Mouse (Mus musculus): ENCODE measurements at regions not wholly inside any gene's neighbourhood (a gene's known extent, or its start where the extent isn't known, plus 50 kb on each side); places are given as distances from the start of the nearest gene placed in this dataset.

DNA sequence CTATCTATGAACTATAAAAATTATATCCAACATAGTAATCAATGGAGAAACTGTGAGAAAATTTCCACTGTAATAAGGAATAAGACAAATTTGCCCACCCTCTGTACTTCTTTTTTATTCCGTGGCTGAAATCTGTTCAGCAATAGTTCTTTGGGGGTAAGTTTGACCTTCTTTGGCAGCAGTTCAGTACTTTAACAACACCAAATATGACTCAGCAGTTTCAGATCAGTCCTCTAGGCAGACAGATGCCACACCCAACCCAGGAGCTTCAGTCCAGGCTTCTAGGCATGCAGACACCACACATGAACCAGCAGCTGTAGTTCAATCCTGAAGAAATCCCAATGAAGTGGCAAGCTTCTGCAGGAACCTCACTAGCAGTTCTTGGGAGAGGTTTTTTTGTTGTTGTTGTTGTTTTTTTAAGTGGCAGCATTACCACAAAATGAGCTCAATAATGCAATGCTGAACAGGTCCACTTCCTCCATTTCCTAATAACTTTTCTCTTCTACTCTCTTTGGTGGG, 88.6 kb upstream of the Adamts9 start:
- DNase-seq (ENCODE audit: low read depth) = no peak

DNA sequence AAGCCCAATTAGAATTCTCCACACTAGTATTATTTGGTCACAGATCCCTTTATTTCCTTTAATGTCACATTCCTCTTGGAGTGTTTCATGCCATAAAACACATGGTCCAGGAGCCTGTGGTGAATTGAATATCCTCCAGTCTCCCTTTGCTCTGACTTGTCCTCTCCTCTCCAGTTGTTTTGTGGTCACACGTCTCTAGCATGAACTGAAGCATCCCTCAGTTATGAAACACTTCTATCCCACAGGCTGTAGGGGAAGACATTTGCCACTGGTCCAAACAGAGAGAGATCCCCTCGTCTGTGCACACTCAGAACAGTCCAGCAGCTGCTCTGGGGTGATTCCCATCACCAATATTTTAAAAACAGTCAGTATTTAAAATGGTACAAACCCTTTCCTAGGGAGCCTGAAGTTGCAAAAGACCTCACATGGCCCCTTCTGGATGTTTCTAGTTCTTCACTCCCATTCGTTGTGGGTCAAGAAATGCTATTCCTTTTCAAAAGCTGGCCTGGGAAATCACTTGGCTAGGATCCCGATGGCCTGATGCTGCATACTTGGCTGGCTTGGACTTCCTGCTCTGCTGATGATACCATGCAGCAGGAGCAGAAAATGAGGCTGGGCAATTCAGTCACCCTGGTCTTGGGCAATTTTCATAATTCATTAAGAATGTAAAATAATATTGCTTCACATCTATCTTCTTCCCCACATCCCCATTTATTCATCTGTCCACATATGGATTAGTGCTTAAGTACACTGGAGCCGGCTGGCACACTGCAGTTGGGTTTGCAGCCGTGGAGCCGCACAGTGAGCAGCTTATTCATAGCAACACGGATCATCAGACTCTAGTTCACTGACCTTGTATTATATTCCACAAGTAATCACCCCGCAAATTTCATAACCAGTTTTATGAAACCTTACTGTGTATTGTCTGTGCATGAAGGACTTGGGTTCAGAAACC, 83.1 kb upstream of the Adamts9 start:
- DNase-seq (ENCODE audit: low read depth) = peak; percentile 52

DNA sequence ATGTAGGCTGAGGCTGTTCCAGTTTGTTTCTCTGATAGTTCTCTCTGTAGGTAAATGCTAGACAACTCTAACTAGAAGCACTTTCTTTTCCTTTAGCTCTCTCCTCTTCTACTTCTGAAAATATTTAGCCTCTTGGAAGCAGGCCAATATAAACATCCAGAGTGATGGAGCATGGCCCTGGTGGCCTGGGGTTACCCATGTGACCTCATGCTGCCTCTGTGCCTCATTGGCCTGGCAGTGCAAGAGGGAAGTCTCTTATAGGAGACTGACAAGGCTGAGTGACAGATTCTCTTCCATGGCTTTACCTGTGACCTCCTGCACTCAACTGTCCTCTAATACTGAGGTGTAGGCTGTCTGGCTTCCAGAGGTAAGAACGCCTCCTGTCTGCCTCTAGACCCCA, 71.2 kb upstream of the Adamts9 start:
- DNase-seq (ENCODE audit: low read depth) = no peak

DNA sequence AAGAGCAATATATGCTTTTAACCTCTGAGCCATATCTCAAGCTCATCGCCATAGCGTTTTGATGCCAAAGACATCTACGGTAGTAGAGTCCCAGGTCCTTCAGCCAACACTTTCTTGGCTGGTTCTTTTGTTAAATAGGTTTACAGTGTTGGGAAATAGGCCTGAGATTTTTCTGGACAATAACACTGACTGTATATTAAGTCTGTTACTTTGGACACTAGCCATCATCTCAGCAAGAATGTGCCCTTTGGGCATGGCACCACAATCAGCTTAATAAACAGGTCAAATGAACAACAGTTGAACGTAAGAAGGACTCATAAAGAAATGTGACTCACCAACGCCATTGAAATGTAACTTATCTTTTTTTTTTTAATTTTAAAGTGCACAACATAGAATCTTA, 68.6 kb upstream of the Adamts9 start:
- no peak for DNase-seq (ENCODE audit: low read depth)

DNA sequence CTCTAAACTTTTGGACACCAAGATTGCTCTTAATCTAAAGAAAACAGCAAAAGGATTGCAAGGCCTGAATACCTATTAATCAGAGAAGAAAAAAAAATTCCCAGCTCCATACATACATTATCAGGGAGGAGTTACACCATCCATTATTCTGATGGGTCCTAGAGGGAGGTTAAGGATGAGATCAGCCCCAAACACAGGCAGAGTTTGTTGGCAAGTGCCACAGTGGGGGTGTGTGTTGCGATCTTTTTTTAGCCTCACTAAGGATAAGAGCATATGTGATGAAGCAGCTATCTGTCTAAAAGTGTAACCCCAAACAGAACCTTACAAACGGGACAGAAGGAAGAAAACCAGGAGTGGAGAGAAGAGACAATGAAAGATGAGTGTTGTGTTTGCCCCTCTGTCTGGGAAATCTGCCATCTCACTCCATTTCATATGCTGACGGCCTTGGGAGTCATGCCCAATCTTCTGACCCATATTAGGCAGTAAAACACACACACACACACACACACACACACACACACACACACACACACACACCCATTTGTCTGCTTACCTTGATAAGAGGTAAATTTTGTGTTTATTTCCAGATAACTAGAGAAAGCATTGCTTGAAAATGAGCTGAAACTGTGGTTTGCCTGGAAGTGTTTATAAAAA, 61.4 kb upstream of the Adamts9 start:
- no peak for DNase-seq (ENCODE audit: low read depth)

DNA sequence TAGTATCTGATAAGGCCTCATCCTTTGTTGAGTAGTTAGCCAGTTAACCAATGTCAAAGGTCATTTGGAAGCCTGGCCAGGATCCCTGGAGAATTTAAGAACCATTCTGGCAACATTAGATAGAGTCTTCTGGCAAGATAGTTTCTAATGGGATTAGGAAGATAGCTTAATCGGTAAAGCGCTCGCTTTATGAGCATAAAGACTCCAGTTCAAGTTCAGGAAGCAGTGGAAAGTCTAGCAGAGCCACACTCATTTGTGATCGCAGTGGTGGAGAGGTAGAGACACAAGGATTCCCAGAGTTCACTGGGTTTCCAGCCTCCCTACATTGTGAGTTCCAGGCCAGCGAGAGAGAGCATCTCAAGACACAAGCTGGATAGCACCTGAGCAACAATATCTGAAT, 60.5 kb upstream of the Adamts9 start:
- DNase-seq (ENCODE audit: low read depth) = no peak

DNA sequence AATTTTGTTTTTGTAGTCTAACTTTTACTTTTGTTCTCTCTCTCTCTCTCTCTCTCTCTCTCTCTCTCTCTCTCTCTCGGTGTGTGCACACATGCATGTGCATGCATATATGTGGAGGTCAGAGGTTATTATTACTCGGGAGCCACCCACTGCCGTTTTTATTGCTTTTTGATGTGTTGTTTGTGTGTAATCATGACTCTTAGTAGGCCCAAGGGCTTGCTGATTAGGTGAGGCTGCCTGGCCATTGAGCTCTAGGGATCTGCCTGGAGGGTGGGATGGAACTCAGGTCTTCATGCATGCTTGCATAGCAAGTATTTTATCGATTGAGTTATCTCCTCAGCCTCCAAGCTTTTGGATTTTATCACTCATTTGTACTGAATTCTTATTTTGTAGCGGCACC, 50.4 kb upstream of the Adamts9 start:
- DNase-seq (ENCODE audit: low read depth) = no peak

Data from fibroblast of lung, adult 2 months (primary cell).